Mouse (Mus musculus) kidney, postnatal 14 days (tissue): ENCODE results near the gene Larp1.
A peak's percentile ranks its signal among the peaks of the same experiment; 100 is the strongest.

Experiments used
- DNase-seq: peaks from one replicate; pipeline ENCODE4 v3.0.0; 2022; ENCODE audit warnings: mixed read lengths

Larp1 gene

DNA sequence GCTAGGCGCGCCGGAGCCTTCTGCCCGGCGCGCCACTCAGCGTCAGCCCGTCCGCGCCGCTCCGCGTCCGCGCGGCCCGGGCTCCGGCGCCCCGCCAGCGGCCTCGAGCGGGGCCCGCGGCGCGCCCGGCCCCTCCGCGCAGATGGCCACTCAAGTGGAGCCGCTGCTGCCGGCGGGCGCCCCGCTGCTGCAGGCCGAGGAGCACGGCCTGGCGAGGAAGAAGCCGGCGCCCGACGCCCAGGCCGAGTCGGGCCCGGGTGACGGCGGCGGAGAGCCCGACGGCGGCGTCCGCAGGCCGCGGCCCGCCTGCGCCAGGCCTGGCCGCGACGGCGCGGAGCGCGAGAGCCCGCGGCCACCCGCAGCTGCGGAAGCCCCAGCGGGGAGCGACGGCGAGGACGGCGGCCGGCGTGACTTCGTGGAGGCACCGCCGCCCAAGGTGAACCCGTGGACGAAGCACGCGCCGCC, at the start of gene Larp1:
Larp1 (plus strand) TSS at position 14 of the 465 bp plus-strand sequence.
- no peak for DNase-seq

DNA sequence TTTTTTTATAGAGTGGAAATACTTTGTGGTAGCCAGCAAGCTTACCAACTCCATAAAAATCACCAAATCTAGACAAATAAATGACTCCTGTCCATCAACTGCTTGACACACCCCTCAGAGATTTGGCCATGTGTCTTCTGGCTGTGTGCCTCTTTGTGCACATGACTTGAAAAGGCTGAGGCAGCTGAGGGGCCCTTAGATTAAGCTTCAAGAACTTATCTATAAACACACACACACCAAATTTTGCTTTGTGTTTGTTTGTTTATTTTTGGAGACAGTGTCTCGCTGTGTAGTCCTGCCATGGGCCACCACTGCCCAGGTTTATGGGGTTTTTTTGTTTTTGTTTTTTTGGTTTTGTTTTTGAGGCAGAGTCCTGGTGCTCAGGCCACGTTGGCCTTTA, 48.9 kb upstream of the Larp1 start:
- no peak for DNase-seq

- DNase-seq: peak; percentile 87
Observed at GRCm38 (mm10) chr11:57962382-57963285, 46.2 kb upstream of the Larp1 start.

DNA sequence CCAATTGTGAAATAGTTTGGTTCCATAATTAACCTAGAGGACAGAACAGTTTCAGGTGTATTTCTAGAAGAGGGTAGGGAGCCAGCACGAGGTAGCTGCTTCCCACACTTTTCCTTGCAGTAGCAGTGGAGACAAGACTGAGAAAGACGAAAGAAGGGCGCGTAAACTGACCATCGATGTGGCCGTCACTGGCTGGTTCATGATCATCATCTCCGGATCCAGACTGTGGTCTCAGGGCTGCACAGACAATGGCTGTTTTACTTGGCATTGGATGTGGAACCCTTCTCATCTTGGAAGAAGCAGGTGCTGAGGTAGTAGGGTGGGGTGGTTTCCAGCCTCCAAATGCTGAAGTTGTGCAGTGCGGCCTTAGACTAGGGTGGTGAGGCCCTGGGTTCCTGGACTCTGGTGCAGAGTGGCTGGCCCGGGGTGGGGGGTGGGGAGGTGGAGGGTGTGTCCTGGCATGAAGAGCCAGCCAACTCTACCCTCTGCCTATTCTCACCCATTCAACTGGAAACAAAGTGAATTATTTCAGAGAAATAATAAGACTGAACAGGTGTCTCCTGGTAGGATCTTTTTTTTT, 45.5 kb upstream of the Larp1 start:
- no peak for DNase-seq

DNA sequence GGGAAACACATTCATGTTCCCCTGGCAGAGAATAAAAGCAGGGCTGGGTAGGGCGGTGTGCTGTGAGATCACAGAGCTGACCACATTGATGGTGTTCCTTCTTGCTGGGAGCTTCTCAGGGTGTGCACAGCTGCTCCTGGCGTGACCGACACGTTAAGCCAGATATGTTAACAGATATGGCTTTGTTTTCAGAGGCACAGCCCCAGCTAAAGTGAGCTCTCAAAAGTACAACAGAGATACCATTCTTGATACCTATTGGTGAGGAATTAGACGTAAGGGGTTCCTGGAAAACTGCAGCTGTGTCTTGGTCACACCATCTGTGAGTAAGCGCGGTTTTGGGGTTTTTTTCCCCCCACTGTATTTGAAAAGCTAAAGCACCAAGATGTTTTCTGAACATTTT, 42.2 kb upstream of the Larp1 start:
- DNase-seq: no peak

GRCm38 (mm10) chr11:57968301-57968700, 40.6 kb upstream of the Larp1 start:
- DNase-seq: no peak

DNA sequence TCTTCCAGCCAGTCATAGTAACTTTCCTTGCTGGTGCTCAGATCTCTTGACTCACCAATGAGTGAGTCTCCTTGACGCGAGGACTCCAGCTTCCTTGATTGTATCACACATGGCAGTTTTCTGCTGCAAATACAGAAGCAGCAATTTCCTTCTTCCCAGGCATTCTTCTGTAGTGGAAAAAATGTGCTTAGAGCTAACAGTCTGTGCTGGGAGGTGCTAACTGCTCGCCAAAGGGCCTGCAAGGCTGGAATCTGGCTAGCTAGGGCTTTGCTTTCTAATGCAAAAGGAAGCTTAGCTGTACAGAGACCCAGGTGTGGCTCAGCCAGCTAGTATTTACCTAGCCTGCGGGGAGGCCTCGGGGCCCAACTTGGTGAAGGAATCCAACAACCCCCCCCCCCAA, 38.3 kb upstream of the Larp1 start:
- DNase-seq: no peak

- peak; percentile 72 for DNase-seq
Observed at GRCm38 (mm10) chr11:57973001-57973912, 35.6 kb upstream of the Larp1 start.

DNA sequence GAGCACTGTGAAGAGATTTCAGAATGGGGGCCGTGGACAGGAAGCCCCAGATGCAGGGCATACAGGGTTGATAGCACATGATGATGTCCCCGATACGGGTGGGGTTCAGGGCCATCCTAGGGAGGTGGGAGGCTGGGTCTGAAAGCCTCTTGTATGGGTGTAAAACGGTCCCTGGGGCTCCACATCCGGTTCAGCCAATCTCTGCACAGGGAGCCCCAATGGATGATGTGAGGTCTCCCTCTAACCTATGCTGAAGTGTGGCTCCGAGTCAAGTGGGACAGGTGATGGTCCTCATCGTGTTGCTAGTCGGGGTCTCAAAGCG, 35.0 kb upstream of the Larp1 start:
- DNase-seq: no peak

- no peak for DNase-seq
Observed at GRCm38 (mm10) chr11:57975876-57976275, 33.0 kb upstream of the Larp1 start.

DNA sequence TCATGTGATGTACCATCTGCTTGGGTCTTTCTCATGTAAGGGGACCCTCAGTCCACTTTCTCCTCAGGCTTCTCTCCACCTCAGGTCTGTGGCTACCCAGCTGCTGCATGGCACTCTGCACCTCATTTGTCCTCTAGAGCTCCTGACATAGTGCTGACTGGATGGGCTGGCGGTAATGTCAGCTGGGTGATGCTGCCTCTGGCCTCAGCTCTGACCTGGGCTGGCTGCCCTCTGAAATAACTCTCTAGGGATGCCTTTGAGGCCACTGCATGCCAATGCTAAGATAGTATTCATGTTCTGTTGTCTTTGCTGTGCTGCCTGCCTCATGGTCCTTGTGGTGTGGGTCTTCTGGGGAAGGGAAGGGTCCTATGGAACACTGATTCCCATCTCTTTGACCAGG, 31.2 kb upstream of the Larp1 start:
- DNase-seq: no peak

DNA sequence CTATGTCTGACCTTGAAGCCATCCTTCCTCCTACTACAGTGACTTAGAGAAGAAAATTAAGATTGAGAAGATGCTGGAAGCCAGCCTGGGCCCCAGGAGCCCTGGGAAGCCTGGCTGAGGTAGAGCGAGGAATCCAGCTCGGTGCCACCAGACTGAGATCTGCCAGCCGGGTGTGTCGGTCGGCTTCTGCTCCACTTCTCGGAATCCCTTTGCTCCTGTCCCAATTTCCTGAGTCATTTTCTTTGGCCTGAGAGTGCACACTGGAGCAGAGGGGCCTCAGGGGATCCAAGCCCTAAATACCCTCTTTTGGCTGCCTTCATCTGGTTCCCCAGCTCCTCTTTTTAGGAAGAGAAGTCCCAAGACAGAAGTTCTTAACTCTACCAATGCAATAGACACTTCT, 29.2 kb upstream of the Larp1 start:
- no peak for DNase-seq

- DNase-seq: no peak
Observed at GRCm38 (mm10) chr11:57981083-57981809, 27.6 kb upstream of the Larp1 start.

GRCm38 (mm10) chr11:57983480-57984342, 25.2 kb upstream of the Larp1 start:
- DNase-seq: peak; percentile 51

DNA sequence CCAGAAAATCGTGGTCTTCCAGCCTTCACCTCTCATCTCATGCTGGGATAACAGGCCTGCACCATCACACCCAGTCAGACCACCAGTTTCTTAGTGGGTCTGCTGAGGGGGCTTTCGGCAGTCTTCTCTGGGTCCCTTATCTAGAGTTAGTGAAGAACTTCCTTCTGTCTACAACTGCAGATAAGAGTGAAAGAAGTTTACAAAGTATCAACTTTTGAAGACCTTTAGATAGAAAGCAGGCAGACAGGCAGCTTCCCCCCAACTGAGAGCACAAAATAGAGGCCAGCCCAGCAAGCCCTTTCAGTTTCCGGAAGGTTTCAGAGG, 24.6 kb upstream of the Larp1 start:
- no peak for DNase-seq

DNA sequence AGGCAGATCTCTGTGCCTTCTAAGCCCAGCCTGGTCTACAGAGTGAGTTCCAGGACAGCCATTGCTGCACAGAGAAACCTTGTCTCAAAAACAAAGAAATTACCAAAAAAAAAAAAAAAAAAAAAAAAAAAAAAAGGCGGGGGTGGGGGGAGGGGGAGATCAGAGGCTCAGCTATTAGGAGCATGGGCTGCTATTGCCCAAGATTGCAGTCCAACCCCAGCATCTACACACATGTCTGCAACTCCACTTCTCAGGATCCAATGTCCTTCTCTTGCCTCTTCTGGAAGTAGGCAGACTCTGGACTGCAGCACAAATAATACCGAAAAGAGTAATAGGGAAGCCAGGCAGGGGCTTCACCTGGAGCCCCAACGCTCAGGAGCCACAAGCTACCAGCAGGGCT, 23.4 kb upstream of the Larp1 start:
- no peak for DNase-seq

GRCm38 (mm10) chr11:57986053-57986452, 22.8 kb upstream of the Larp1 start:
- DNase-seq: no peak

DNA sequence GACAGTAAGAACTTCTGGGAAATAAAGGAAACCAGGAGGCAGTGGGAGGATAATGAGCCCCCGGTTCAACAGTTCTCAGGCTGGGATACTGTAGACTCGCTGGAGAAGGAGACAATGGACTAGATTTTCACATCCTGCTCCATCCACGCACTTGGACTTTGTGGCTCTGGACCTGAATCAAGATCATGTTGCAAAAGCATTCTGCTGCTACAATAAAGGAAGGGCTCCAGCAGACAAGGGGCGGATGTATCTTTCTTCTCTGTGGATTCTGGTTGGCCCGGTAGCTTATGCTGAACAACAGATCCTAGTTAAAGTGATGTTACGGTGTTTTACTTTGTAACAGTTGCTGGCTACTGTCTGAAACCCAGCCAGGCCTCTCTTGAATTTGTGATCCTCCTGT, 22.4 kb upstream of the Larp1 start:
- no peak for DNase-seq

DNA sequence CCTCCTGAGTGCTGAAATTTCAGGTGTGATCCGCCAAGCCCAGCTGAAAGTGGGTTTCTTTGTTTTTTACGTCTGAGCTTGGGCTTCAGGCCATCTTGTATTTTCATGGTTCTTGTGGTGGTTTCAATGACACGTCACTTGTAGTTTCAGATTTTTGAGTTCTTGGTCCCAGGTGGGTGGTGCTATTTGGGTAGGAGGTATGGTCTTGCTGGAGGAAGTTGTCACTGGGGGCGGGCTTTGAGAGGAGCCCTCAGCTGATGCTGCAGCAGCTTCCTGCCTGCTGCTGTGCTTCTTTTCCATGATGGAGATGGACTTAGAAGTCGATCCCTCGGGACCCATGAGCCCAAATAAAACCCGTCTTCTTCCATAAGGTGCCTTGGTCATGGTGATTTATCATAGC, 22.0 kb upstream of the Larp1 start:
- DNase-seq: no peak

- no peak for DNase-seq
Observed at GRCm38 (mm10) chr11:57998168-57998567, 10.7 kb upstream of the Larp1 start.

DNA sequence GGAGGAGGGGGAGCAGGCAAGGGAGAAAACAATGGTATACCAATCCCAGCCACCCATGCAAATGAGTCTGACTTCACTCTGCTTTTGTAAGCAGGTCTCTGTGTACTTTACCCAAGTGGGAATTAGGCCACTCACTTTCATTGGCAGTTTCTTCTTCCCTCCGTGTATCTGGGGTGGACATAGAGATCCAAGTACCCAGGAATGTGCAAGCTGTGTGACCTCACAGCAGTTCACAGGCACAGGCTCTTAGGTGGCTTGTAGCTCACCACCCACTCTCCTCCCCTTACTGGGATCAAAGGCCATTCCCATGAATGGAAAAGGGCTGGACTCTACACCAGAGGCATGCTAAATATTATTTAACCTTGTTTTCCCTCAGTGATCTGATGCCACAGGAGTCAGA, 10.0 kb upstream of the Larp1 start:
- peak; percentile 82 for DNase-seq

GRCm38 (mm10) chr11:58003126-58003525, 5.7 kb upstream of the Larp1 start:
- DNase-seq: peak; percentile 19
